Mouse (Mus musculus) hindbrain, embryonic 13.5 days (tissue): ENCODE measurements around the gene Erg. TPM values are rescaled to one million over a fixed set of nuclear protein-coding genes. Genes with fewer than 3 reads are reported as not detected.

ENCODE experiments used
- ATAC-seq: fragments of 200-750 bp; cut with Nextera tagmentation; 2 replicates; pipeline ENCODE4 v1.8.0; 2017; ENCODE audit warnings: moderate TSS enrichment; ENCODE audit not compliant: low FRiP score
- H3K27ac ChIP-seq: fragments of 300-500 bp; sonication (generic); 2 replicates; pipeline ENCODE4 v1.5.1; 2015; ENCODE audit warnings: inconsistent platforms, mild to moderate bottlenecking, moderate library complexity
- H3K27me3 ChIP-seq: fragments of 300-500 bp; sonication (generic); 2 replicates; pipeline ENCODE4 v1.6.1; 2015; ENCODE audit warnings: mild to moderate bottlenecking, inconsistent platforms
- H3K36me3 ChIP-seq: fragments of 300-500 bp; sonication (generic); 2 replicates; pipeline ENCODE4 v1.6.1; 2015; ENCODE audit warnings: mild to moderate bottlenecking, inconsistent platforms
- H3K4me1 ChIP-seq: fragments of 300-500 bp; sonication (generic); replicated peaks from 2 replicates; pipeline ENCODE4 v1.6.1; 2015; ENCODE audit warnings: inconsistent platforms
- H3K4me2 ChIP-seq: fragments of 300-500 bp; sonication (generic); 2 replicates; pipeline ENCODE4 v1.6.1; 2015; ENCODE audit warnings: inconsistent platforms, mild to moderate bottlenecking, moderate library complexity
- H3K4me3 ChIP-seq: fragments of 300-500 bp; sonication (generic); 2 replicates; pipeline ENCODE4 v1.5.1; 2015; ENCODE audit warnings: mild to moderate bottlenecking, inconsistent platforms
- H3K9ac ChIP-seq: fragments of 300-500 bp; sonication (generic); 2 replicates; pipeline ENCODE4 v1.6.1; 2015; ENCODE audit warnings: mild to moderate bottlenecking, inconsistent platforms
- H3K9me3 ChIP-seq: fragments of 300-500 bp; sonication (generic); 2 replicates; pipeline ENCODE4 v1.6.1; 2016; ENCODE audit warnings: inconsistent platforms
- WGBS: fragments of 180-500 bp; shearing (Covaris S2); methylation state at CpG from one replicate; pipeline ENCODE4 v1.1.7; 2015; 5-methylcytosine and 5-hydroxymethylcytosine counted together
- polyA plus RNA-seq: library from polyadenylated mRNA; unstranded; fragments of >200 nt; fragmentation: Nextera tagmentation; extraction: Ambion mirVana; gene quantifications from 2 replicates; pipeline ENCODE4 v1.2.1, GENCODE M21; 2015

The Erg gene
- polyA plus RNA-seq, 1 experiment from 2014 or later = 2.1 TPM

DNA sequence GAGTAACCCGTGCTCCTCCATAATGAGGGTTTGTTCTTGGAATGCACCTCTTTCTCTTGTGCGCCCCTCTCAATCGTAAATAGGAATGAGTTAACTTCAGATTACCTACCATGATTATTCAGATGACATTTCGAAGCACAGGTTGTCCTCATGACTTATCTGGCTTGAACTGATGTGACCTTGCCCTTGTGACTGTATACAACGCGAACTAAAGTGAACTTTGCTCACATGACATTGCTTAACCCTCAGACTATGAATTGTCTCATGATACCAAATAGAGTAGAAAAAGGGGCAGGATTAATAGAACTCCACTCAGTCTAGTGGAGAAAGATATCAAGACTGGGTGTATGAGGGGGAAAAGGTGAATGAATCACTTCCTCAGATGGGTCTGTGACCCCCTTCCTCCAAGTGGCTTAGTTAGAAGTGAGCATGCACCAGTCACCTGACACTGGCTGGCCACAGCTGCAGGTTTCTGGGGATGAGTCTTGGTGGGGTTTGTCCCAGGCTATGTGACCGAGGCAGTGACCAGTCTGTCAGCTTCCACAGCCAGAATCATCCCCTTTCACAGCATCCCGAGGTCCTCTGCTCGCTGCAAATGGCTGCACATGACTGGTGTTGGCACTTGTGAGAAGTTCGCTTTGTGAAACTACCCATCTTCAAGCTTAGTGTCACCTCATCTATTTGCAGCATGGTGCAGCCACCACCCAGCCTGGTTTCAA, 89.7 kb downstream of the Erg start:
- H3K27ac ChIP-seq = no peak overlapping the region
- no peak overlapping the region for H3K4me3 ChIP-seq
- no peaks in the 10 kb centered on the region for H3K36me3 ChIP-seq
- no peaks in the 10 kb centered on the region for H3K9me3 ChIP-seq
- H3K27me3 ChIP-seq = no peaks in the 10 kb centered on the region
- no peak overlapping the region for H3K4me2 ChIP-seq
- WGBS = 91% methylated on average over 10 of the region's 10 CpGs
- H3K4me1 ChIP-seq = no peaks in the 10 kb centered on the region
- H3K9ac ChIP-seq = no peak overlapping the region
- no peak for ATAC-seq

DNA sequence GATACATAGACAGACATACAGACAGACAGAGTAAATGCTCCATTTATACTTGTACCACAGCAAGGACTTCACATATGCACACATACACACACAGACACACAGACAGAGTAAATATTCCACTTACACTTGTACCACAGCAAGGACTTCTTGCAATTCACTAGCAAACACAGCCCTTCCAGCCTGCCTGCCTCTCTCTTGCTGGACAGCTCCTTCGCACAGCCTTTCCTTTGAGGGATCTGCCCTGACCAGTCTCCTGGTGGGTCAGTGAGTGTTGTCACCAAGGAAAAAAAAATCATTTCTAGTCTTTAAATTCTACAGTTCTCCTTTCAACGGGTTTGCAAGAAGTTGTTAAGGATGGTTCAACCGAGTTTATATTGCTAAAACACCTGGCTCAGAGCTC, 92.3 kb downstream of the Erg start:
- Histone ChIP-seq H3K4me2 (no peak overlapping the region), H3K9ac (no peak overlapping the region), H3K4me3 (no peak overlapping the region), H3K9me3 (no peaks in the 10 kb centered on the region), H3K27ac (no peak overlapping the region), H3K27me3 (no peaks in the 10 kb centered on the region), H3K36me3 (no peaks in the 10 kb centered on the region), H3K4me1 (no peaks in the 10 kb centered on the region)
- 60% methylated on average over 3 of the region's 3 CpGs for WGBS
- ATAC-seq = no peak

DNA sequence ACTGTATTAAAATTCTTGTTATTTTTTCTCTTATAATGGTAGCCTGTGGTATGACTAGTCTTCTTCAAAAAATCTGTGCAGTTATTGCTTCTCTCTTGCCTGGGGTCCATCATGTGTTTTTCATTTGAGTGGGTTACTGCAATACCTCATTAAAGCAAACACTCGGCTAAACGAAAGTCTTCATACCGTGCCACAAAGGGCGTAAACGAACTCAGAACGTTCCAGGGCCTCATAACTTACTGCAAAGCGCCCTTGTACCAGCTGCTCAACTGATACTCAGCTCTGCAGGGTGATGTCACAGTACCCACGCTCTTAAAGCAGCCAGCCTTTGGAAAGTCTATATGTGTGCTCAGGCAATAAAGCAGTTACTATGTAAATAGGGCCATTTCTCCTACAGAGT, 93.1 kb downstream of the Erg start:
- WGBS = 87% methylated on average over 8 of the region's 8 CpGs
- H3K27me3 ChIP-seq = no peaks in the 10 kb centered on the region

DNA sequence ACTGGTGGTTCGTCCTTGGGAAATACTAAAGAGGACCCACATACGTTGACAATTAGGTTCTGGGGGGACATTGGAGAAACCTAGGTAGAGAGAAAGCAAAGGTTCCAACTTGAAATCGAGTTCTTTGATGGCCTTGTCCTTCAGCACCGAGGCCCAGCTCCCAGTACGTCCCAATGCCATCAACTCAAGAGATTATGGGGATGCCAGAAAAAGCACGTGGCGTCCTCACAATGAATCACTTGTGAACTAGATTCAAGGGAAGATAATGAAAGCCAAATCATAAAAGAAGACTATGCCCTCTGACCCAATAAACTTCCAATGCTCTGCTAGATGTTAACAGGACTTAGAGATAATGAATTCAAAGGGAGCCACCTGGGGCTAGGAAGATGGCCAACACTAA, 94.2 kb downstream of the Erg start:
- no peaks in the 10 kb centered on the region for H3K27me3 ChIP-seq
- no peak overlapping the region for H3K4me2 ChIP-seq
- WGBS = 83% methylated on average over 7 of the region's 7 CpGs
- H3K36me3 ChIP-seq = no peaks in the 10 kb centered on the region
- no peaks in the 10 kb centered on the region for H3K4me1 ChIP-seq
- no peak overlapping the region for H3K9ac ChIP-seq
- H3K4me3 ChIP-seq = no peak overlapping the region
- H3K9me3 ChIP-seq = no peaks in the 10 kb centered on the region
- no peak for ATAC-seq
- no peak overlapping the region for H3K27ac ChIP-seq

More for the DNA sequence above, 93.1 kb downstream of the Erg start:
- Histone ChIP-seq H3K9me3 (no peaks in the 10 kb centered on the region), H3K36me3 (no peaks in the 10 kb centered on the region), H3K27ac (no peak overlapping the region), H3K4me1 (no peaks in the 10 kb centered on the region), H3K4me2 (no peak overlapping the region), H3K9ac (no peak overlapping the region), H3K4me3 (no peak overlapping the region)
- ATAC-seq = no peak

DNA sequence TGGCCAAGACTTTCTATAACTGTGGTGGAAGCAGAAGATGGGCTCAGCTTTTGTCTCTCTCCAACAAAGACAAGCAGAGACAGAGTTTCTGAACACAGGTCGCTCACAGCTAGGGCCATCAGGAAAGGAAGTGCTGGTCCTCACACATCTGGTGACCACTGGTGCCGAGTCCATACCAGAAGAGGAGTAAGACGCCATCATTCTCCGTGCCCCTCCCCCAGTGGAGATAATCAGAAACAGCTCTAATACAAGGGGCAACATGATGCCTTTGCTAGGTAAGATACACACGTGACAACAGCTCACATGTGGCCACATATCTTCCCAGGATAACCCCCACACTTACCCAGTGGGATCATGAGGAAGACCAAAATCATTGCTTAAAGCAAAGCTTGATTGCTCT, 96.0 kb downstream of the Erg start:
- no peaks in the 10 kb centered on the region for H3K36me3 ChIP-seq
- H3K9me3 ChIP-seq = no peaks in the 10 kb centered on the region
- no peaks in the 10 kb centered on the region for H3K27me3 ChIP-seq
- no peak for ATAC-seq
- WGBS = 81% methylated on average over 5 of the region's 5 CpGs
- no peak overlapping the region for H3K9ac ChIP-seq
- no peak overlapping the region for H3K27ac ChIP-seq
- H3K4me3 ChIP-seq = no peak overlapping the region
- H3K4me2 ChIP-seq = no peak overlapping the region
- H3K4me1 ChIP-seq = no peaks in the 10 kb centered on the region

DNA sequence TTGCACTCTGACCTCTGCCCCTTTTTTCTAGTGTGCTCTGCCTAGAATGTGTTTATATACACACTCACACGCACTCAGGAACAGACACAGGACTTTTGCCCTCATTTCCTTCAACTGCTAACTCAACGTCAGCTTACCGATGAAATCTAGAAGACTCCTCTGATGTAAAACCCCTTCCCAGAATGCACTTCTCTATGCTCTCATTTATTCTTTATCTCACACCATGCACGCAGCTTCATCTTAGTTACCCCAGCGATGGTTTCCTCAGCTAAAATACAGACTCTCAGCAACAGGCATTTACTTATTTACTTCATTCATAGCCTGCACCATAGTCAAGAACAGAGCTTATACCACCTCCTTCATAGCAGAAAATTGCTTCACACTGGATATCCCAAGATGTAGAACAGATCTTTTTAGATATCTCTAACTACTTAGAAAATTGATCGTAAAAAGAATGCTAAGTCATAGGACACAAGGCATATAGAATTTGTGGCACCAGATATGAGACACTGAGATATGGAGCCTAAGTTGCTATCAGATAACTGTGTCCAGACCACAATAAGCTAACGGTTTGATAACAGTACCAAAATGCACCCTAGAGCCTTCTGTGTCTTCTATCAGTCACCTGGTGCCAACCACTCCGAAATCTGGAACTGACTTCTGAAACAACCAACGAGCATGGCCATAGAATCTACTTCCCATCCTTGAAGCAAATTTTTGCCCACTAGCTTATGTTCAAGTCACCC, 98.6 kb downstream of the Erg start:
- no peak overlapping the region for H3K9ac ChIP-seq
- H3K9me3 ChIP-seq = no peaks in the 10 kb centered on the region
- H3K4me1 ChIP-seq = no peaks in the 10 kb centered on the region
- H3K4me3 ChIP-seq = no peak overlapping the region
- no peak for ATAC-seq
- WGBS = 83% methylated on average over 9 of the region's 9 CpGs
- H3K27ac ChIP-seq = no peak overlapping the region
- H3K27me3 ChIP-seq = no peaks in the 10 kb centered on the region
- no peaks in the 10 kb centered on the region for H3K36me3 ChIP-seq
- H3K4me2 ChIP-seq = no peak overlapping the region

DNA sequence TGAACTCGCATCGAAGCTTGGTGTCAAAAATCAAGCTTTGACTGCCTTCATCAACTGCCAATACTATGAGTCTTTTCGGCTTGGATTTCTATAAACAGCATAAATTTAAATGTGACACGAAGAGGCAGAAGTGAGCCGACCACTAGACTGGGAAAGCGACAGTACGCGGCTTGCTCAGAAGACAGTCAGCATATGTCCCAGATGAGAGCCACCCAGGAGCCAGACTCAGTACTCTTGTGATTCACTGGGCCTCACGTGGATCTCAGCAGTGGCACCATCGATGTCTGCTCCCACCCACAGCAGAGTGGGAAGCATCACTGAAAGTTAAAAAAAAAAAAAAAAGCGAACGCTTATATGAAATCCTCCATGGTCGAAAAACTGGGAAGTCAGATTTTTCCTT, 105.2 kb downstream of the Erg start:
- no peak overlapping the region for H3K4me3 ChIP-seq
- H3K27me3 ChIP-seq = no peaks in the 10 kb centered on the region
- no peak overlapping the region for H3K4me2 ChIP-seq
- H3K9ac ChIP-seq = no peak overlapping the region
- ATAC-seq = no peak
- H3K36me3 ChIP-seq = no peaks in the 10 kb centered on the region
- no peaks in the 10 kb centered on the region for H3K9me3 ChIP-seq
- whole genome bisulfite sequencing = 92% methylated on average over 13 of the region's 13 CpGs
- H3K27ac ChIP-seq = no peak overlapping the region
- no peaks in the 10 kb centered on the region for H3K4me1 ChIP-seq

DNA sequence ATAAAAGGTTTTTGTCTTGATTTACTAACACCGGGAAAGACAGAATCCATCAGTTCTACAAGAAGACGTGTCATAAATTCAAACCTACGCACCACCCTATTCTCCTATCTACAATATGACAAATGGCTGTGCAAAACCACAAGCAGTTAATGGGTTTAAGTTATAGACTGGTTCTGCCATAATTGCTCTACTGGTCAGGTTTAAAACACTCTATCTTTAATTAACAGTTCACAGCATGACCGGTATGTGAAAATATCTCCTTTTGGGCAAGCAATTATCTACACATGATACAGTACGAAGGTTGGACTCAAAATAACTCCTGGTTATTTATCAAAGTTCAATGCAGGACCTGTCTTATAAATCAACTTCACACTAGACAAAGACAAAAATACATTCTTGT, 107.8 kb downstream of the Erg start:
- Histone ChIP-seq H3K9ac (no peak overlapping the region), H3K36me3 (no peaks in the 10 kb centered on the region), H3K4me2 (no peak overlapping the region), H3K9me3 (no peaks in the 10 kb centered on the region), H3K27me3 (no peaks in the 10 kb centered on the region), H3K4me1 (no peaks in the 10 kb centered on the region), H3K4me3 (no peak overlapping the region), H3K27ac (no peak overlapping the region)
- no peak for ATAC-seq
- WGBS = 84% methylated on average over 5 of the region's 5 CpGs

DNA sequence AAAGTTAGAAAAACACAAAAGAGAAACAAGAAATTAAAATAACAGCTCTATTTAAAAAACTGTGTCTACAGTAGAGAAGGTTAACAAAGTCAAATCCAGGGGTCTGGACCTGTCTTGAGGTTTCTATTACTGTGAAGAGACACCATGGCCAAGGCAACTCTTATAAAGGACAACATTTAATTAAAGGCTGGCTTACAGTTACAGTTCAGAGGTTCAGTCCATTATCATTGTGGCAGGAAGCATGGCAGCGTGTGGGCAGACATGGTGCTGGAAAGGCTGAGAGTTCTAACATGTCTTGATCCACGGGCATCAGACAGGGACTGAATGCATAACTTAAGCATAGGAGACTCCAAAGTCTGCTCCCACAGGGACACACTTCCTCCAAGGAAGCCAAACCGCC, 111.4 kb downstream of the Erg start:
- Histone ChIP-seq H3K4me1 (no peaks in the 10 kb centered on the region), H3K4me2 (no peak overlapping the region), H3K4me3 (no peak overlapping the region), H3K27me3 (no peaks in the 10 kb centered on the region), H3K9me3 (no peaks in the 10 kb centered on the region), H3K36me3 (no peaks in the 10 kb centered on the region), H3K27ac (no peak overlapping the region), H3K9ac (no peak overlapping the region)
- ATAC-seq = no peak
- 94% methylated on average over 3 of the region's 3 CpGs for WGBS

DNA sequence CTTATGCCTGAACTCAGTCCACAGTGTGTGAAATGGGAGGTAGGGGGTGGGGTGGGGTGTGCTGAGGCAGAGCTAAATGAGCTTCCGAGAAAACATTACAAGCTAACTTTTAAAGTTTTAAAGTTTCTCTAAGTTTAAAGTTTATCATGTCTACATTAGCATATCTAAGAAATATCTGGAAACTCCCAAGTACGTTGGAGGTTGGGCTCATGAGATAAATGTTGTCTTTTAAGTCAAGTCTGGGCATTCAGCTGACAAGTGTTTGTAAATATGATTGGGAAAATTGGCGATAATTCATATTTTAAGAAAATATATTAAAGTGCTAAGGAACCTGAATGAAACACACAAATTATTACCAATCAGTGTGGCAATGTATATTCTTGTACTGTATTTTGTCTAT, 112.4 kb downstream of the Erg start:
- Histone ChIP-seq H3K9ac (no peak overlapping the region), H3K4me3 (no peak overlapping the region), H3K27ac (no peak overlapping the region), H3K9me3 (no peaks in the 10 kb centered on the region), H3K4me1 (no peaks in the 10 kb centered on the region), H3K27me3 (no peaks in the 10 kb centered on the region), H3K36me3 (no peaks in the 10 kb centered on the region), H3K4me2 (no peak overlapping the region)
- no peak for ATAC-seq
- WGBS = 90% methylated on average over 3 of the region's 3 CpGs

DNA sequence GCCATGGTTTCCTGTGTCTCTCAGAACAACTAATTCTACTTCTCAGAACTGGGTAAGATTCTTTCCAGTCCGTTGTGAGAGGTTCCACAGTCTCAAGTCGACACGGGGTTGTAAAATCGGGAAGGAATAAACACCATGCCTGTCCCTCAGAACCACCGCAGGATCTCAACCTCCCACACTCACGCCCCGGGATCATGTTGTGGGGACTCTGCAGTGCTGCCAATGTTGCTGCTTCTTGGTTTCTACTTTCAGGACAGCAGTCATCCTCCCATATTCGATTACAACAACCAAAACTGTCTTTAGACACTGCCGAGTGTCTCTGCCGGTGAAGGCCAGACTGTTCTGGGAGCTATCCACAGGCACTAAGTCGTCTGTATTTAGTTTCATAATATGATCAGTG, 113.6 kb downstream of the Erg start:
- no peak for ATAC-seq
- no peaks in the 10 kb centered on the region for H3K4me1 ChIP-seq
- H3K27me3 ChIP-seq = no peaks in the 10 kb centered on the region
- no peak overlapping the region for H3K27ac ChIP-seq
- no peak overlapping the region for H3K9ac ChIP-seq
- H3K4me2 ChIP-seq = no peak overlapping the region
- no peak overlapping the region for H3K4me3 ChIP-seq
- WGBS = 88% methylated on average over 11 of the region's 11 CpGs
- no peaks in the 10 kb centered on the region for H3K9me3 ChIP-seq
- H3K36me3 ChIP-seq = no peaks in the 10 kb centered on the region

DNA sequence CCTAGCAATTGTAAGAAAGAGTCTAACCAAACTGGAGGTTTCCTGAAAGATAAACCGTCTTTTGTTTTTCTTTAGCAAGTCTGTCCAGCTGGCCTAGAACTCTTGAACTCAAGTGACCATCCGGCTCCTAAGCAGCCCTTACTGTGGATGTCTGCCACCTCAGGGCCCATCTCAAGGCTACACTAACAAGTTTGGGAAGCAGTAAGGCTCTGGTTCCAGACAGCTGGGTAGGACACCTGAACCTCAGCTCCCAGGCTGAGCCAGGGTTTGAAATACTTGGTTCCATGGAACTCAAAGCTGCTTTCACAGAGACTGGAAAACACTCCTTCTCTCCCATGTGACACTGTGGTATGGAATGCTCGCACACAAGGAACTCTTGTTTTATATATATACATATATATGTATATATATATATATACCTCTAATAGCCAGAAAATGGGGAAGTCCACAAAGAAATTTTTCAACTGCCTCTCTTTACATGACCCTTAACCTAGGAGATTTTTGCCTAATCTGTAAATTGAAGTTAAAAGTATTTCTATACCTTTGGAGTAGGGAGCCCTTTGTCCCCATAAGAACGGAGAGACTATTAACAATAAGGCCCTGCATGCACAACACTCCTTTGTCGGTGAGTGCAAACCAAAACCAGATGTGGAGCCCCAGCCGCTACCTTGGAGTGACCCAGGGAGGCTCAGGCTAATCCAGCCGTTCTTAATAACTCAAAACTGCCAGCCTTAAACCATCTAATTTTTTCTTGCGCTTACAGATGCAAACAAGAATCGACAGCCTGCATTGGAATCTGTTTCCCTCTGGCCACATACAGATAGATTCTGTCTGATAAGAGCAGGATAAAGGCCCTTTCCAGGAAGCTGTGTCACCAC, 116.9 kb downstream of the Erg start:
- WGBS = 74% methylated on average over 9 of the region's 9 CpGs
- no peak for ATAC-seq
- Histone ChIP-seq H3K4me1 (no peaks in the 10 kb centered on the region), H3K27me3 (no peaks in the 10 kb centered on the region), H3K9me3 (no peaks in the 10 kb centered on the region), H3K27ac (no peak overlapping the region), H3K9ac (no peak overlapping the region), H3K4me3 (no peak overlapping the region), H3K4me2 (no peak overlapping the region), H3K36me3 (no peaks in the 10 kb centered on the region)
